Mouse (Mus musculus): ENCODE measurements around the gene Olfr1196. TPM values are rescaled to one million over a fixed set of nuclear protein-coding genes. Genes with fewer than 3 reads are reported as not detected.

Olfr1196 gene
- polyA plus RNA-seq, 1 experiment from 2014 or later = not detected

Other genes with a start within 250 kb of the Olfr1196 start
- gene Olfr1183, start 249.7 kb downstream of the Olfr1196 start, polyA plus RNA-seq (2014; fragmentation: Nextera tagmentation; extraction: Ambion mirVana) = not detected in 2 replicates
- not detected in 2 replicates for gene Olfr1184, start 221.0 kb downstream of the Olfr1196 start, polyA plus RNA-seq (2014; fragmentation: Nextera tagmentation; extraction: Ambion mirVana)
- not detected in 2 replicates for gene Olfr1185-ps1, start 211.3 kb downstream of the Olfr1196 start, polyA plus RNA-seq (2014; fragmentation: Nextera tagmentation; extraction: Ambion mirVana)
- gene Olfr1186, start 186.0 kb downstream of the Olfr1196 start, polyA plus RNA-seq (2014; fragmentation: Nextera tagmentation; extraction: Ambion mirVana) = not detected in 2 replicates
- not detected in 2 replicates for gene Olfr1188, start 147.7 kb downstream of the Olfr1196 start, polyA plus RNA-seq (2014; fragmentation: Nextera tagmentation; extraction: Ambion mirVana)
- not detected in 2 replicates for gene Olfr1189, start 118.1 kb downstream of the Olfr1196 start, polyA plus RNA-seq (2014; fragmentation: Nextera tagmentation; extraction: Ambion mirVana)
- not detected in 2 replicates for gene Olfr1191-ps1, start 64.1 kb downstream of the Olfr1196 start, polyA plus RNA-seq (2014; fragmentation: Nextera tagmentation; extraction: Ambion mirVana)
- not detected in 2 replicates for gene Olfr1192-ps1, start 56.1 kb downstream of the Olfr1196 start, polyA plus RNA-seq (2014; fragmentation: Nextera tagmentation; extraction: Ambion mirVana)
- not detected in 2 replicates for gene Olfr1193, start 29.0 kb downstream of the Olfr1196 start, polyA plus RNA-seq (2014; fragmentation: Nextera tagmentation; extraction: Ambion mirVana)
- not detected in 2 replicates for gene Olfr1195, start 15.4 kb downstream of the Olfr1196 start, polyA plus RNA-seq (2014; fragmentation: Nextera tagmentation; extraction: Ambion mirVana)
- not detected in 2 replicates for gene Olfr1197, start 27.8 kb upstream of the Olfr1196 start, polyA plus RNA-seq (2014; fragmentation: Nextera tagmentation; extraction: Ambion mirVana)
- gene Olfr1198, start 46.8 kb upstream of the Olfr1196 start, polyA plus RNA-seq (2014; fragmentation: Nextera tagmentation; extraction: Ambion mirVana) = not detected in 2 replicates
- gene Olfr1199, start 55.9 kb upstream of the Olfr1196 start, polyA plus RNA-seq (2014; fragmentation: Nextera tagmentation; extraction: Ambion mirVana) = not detected in 2 replicates
- not detected in 2 replicates for gene Olfr1200, start 65.9 kb upstream of the Olfr1196 start, polyA plus RNA-seq (2014; fragmentation: Nextera tagmentation; extraction: Ambion mirVana)
- gene Olfr1201, start 88.4 kb upstream of the Olfr1196 start, polyA plus RNA-seq (2014; fragmentation: Nextera tagmentation; extraction: Ambion mirVana) = not detected in 2 replicates
- gene Olfr1202, start 109.9 kb upstream of the Olfr1196 start, polyA plus RNA-seq (2014; fragmentation: Nextera tagmentation; extraction: Ambion mirVana) = not detected in 2 replicates
- gene Olfr1205, start 125.1 kb upstream of the Olfr1196 start, polyA plus RNA-seq (2014; fragmentation: Nextera tagmentation; extraction: Ambion mirVana) = not detected in 2 replicates
- gene Olfr1204, start 144.7 kb upstream of the Olfr1196 start, polyA plus RNA-seq (2014; fragmentation: Nextera tagmentation; extraction: Ambion mirVana) = not detected in 2 replicates
- gene Olfr1206, start 158.6 kb upstream of the Olfr1196 start, polyA plus RNA-seq (2014; fragmentation: Nextera tagmentation; extraction: Ambion mirVana) = not detected in 2 replicates
- not detected in 2 replicates for gene Olfr1208, start 197.7 kb upstream of the Olfr1196 start, polyA plus RNA-seq (2014; fragmentation: Nextera tagmentation; extraction: Ambion mirVana)
- not detected in 2 replicates for gene Olfr1209, start 210.6 kb upstream of the Olfr1196 start, polyA plus RNA-seq (2014; fragmentation: Nextera tagmentation; extraction: Ambion mirVana)
- not detected in 2 replicates for gene Olfr1211, start 233.5 kb upstream of the Olfr1196 start, polyA plus RNA-seq (2014; fragmentation: Nextera tagmentation; extraction: Ambion mirVana)
- not detected in 2 replicates for gene Olfr1212, start 249.4 kb upstream of the Olfr1196 start, polyA plus RNA-seq (2014; fragmentation: Nextera tagmentation; extraction: Ambion mirVana)